Mouse (Mus musculus) cortical plate, adult 2 months (tissue): ENCODE measurements around the gene H2-Oa.

Experiments used
- CTCF ChIP-seq: fragments of 200-500 bp; IDR thresholded peaks from 2 replicates; pipeline ENCODE4 v1.5.1; 2011; ENCODE audit warnings: mild to moderate bottlenecking, control low read depth, low read length; ENCODE audit not compliant: insufficient read depth; ENCODE audit errors: extremely low read depth
- POLR2A ChIP-seq: fragments of 200-500 bp; IDR thresholded peaks from 2 replicates; pipeline ENCODE4 v1.6.1; 2011; ENCODE audit warnings: mild to moderate bottlenecking, low read length, control low read depth; ENCODE audit not compliant: insufficient read depth; ENCODE audit errors: extremely low read depth

DNA sequence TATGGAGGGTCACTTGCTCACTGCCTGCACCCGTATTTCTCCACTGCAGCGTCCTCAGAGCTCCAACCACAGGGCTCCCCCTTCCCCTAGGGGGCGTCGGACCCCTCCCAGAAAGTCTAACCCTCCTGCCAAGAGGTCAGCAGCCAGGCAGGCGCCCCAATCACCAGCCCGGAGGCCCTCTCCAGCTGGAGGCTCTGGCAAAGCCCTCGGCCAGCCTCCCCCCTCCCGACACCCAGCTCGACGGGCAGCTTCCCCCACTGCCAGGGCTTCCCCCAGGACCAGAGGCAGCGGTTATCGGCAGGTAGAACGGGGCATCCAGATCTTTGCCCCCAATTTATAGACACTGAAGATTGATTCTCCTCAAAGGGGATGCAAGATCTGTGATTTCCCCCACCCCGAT is 46.2 kb upstream of the H2-Oa start:
- TF ChIP-seq POLR2A: no peak
- TF ChIP-seq CTCF: no peak
